Mouse (Mus musculus): ENCODE data around the gene Map1b.

Map1b gene

GRCm38 (mm10) chr13:99468267-99468666 lies 48.1 kb downstream of the Map1b start:
- ChIA-PET CTCF (interaction anchor here in 1 of 4 experiments (0.6 to 1.3 kb wide), 2 partner anchors 93 to 127 kb away, joined by 3 to 4 read pairs; no protein-coding TSS in a partner anchor), POLR2A (no interaction called here)

- POLR2A ChIA-PET, result interaction anchor here in 1 of 4 experiments (0.6 kb wide), 2 partner anchors 14 to 429 kb away, joined by 3 to 4 read pairs; no protein-coding TSS in a partner anchor
Observed at GRCm38 (mm10) chr13:99466811-99467315, 49.5 kb downstream of the Map1b start.

GRCm38 (mm10) chr13:99466064-99466463 lies 50.3 kb downstream of the Map1b start:
- CTCF ChIA-PET, result no interaction called here
- POLR2A ChIA-PET, result interaction anchor here in 1 of 4 experiments (0.6 kb wide), 1 partner anchor 38 kb away, joined by 3 read pairs; no protein-coding TSS in a partner anchor

More at GRCm38 (mm10) chr13:99466811-99467315, 49.5 kb downstream of the Map1b start:
- CTCF ChIA-PET, result no interaction called here

GRCm38 (mm10) chr13:99464551-99464950 lies 51.8 kb downstream of the Map1b start:
- CTCF ChIA-PET, result no interaction called here
- POLR2A ChIA-PET, result no interaction called here

- ChIA-PET POLR2A (no interaction called here), CTCF (no interaction called here)
Observed at GRCm38 (mm10) chr13:99461886-99462285, 54.5 kb downstream of the Map1b start.

GRCm38 (mm10) chr13:99459612-99460011 lies 56.7 kb downstream of the Map1b start:
- ChIA-PET CTCF (interaction anchor here in 2 of 4 experiments (0.5 to 0.6 kb wide), 3 partner anchors 111 to 984 kb away, joined by 3 to 6 read pairs (median 3); no protein-coding TSS in a partner anchor), POLR2A (interaction anchor here in 1 of 4 experiments (1.0 to 1.2 kb wide), 2 partner anchors 14 kb away, joined by 3 read pairs; no protein-coding TSS in a partner anchor)

GRCm38 (mm10) chr13:99458658-99459386 lies 57.5 kb downstream of the Map1b start:
- POLR2A ChIA-PET, result interaction anchor here in 2 of 4 experiments (0.7 to 1.1 kb wide), 3 partner anchors 12 to 115 kb away, joined by 3 to 7 read pairs (median 4); no protein-coding TSS in a partner anchor
- CTCF ChIA-PET, result interaction anchor here in 1 of 4 experiments (0.5 to 0.6 kb wide), 3 partner anchors 44 to 984 kb away, joined by 3 to 9 read pairs (median 6); no protein-coding TSS in a partner anchor

GRCm38 (mm10) chr13:99454977-99455376 lies 61.4 kb downstream of the Map1b start:
- POLR2A ChIA-PET, result interaction anchor here in 3 of 4 experiments (0.6 to 1.3 kb wide), 3 partner anchors 11 to 203 kb away, joined by 3 to 5 read pairs (median 3); no protein-coding TSS in a partner anchor
- CTCF ChIA-PET, result no interaction called here

- POLR2A ChIA-PET, result no interaction called here
- CTCF ChIA-PET, result interaction anchor here in 1 of 4 experiments (0.7 kb wide), 1 partner anchor 87 kb away, joined by 7 read pairs; no protein-coding TSS in a partner anchor
Observed at GRCm38 (mm10) chr13:99452444-99452843, 63.9 kb downstream of the Map1b start.

- ChIA-PET POLR2A (interaction anchor here in 2 of 4 experiments (1.3 to 1.4 kb wide), 3 partner anchors 10 to 75 kb away, joined by 3 read pairs; no protein-coding TSS in a partner anchor), CTCF (no interaction called here)
Observed at GRCm38 (mm10) chr13:99451276-99451675, 65.1 kb downstream of the Map1b start.

GRCm38 (mm10) chr13:99450766-99451165 lies 65.6 kb downstream of the Map1b start:
- ChIA-PET CTCF (no interaction called here), POLR2A (interaction anchor here in 2 of 4 experiments (1.3 to 1.4 kb wide), 3 partner anchors 10 to 75 kb away, joined by 3 read pairs; no protein-coding TSS in a partner anchor)

GRCm38 (mm10) chr13:99449547-99449946 lies 66.8 kb downstream of the Map1b start:
- ChIA-PET CTCF (no interaction called here), POLR2A (interaction anchor here in 1 of 4 experiments (1.7 kb wide), 1 partner anchor 93 kb away, joined by 3 read pairs; no protein-coding TSS in a partner anchor)

- ChIA-PET CTCF (no interaction called here), POLR2A (interaction anchor here in 3 of 4 experiments (0.6 to 1.7 kb wide), 5 partner anchors 13 to 94 kb away, joined by 3 to 6 read pairs (median 4); no protein-coding TSS in a partner anchor)
Observed at GRCm38 (mm10) chr13:99448278-99448677, 68.1 kb downstream of the Map1b start.

GRCm38 (mm10) chr13:99447403-99448199 lies 68.7 kb downstream of the Map1b start:
- ChIA-PET CTCF (no interaction called here), POLR2A (interaction anchor here in 2 of 4 experiments (0.6 to 1.5 kb wide), 5 partner anchors 11 to 1623 kb away, joined by 3 to 4 read pairs (median 4); no protein-coding TSS in a partner anchor)

- ChIA-PET CTCF (no interaction called here), POLR2A (interaction anchor here in 2 of 4 experiments (0.6 to 1.5 kb wide), 3 partner anchors 12 to 1623 kb away, joined by 3 to 4 read pairs (median 4); no protein-coding TSS in a partner anchor)
Observed at GRCm38 (mm10) chr13:99447002-99447401, 69.3 kb downstream of the Map1b start.

GRCm38 (mm10) chr13:99444880-99445279 lies 71.5 kb downstream of the Map1b start:
- ChIA-PET POLR2A (interaction anchor here in 3 of 4 experiments (0.5 to 4.2 kb wide), 15 partner anchors 9 to 168 kb away, joined by 3 to 27 read pairs (median 3); no protein-coding TSS in a partner anchor), CTCF (interaction anchor here in 2 of 4 experiments (0.7 to 1.6 kb wide), 3 partner anchors 70 to 393 kb away, joined by 3 to 5 read pairs (median 3); no protein-coding TSS in a partner anchor)

GRCm38 (mm10) chr13:99444431-99444871 lies 71.9 kb downstream of the Map1b start:
- CTCF ChIA-PET, result interaction anchor here in 1 of 4 experiments (0.8 to 1.6 kb wide), 3 partner anchors 69 to 539 kb away, joined by 3 to 5 read pairs (median 3); no protein-coding TSS in a partner anchor
- POLR2A ChIA-PET, result interaction anchor here in 3 of 4 experiments (0.6 to 4.2 kb wide), 18 partner anchors 9 to 427 kb away, joined by 3 to 27 read pairs (median 3); no protein-coding TSS in a partner anchor
